Mouse (Mus musculus) adipocyte (in vitro differentiated cells): ENCODE results near the gene Tcea2.

Experiments used
- DNase-seq: peaks from one replicate; pipeline ENCODE4 v3.0.0-alpha.2; 2016; ENCODE audit warnings: low spot score

Gene Tcea2

DNA sequence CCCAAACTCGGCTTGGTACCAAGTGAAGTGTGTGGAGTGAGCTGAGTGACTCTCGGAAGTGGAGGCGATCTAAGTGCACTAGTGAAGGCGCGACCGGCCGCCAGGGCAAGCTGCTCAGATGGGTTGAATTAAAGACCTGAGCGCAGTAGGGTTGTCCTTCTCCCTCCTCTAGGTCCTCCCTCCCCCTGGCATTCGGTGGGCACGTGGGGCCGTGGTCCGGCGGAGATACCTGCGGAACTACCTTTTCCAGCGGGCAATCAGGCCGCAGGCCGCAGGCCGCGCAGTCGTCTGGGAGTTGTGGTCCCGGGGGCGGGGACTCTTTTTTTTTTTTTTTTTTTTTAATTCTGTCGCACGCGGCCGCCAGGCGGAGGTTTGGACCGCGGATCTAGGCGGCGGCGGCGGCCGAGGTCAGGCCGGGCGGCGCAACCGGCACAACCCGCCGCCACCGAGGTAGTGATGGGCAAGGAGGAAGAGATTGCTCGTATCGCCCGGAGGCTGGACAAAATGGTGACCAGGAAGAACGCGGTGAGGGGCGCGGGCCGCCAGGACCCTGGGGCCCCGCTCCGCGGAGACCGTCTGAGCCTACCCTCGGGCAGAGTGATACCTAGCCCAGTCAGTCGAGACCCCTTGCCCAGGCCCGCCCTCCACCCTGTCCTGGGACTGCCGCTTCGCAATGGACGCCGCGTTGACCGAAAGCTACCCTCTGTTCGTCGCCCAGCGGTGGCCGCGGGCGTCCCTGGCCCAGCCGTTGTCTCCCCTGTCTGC is at the start of gene Tcea2:
Gene Tcea2, plus strand, starts transcription at position 360 of the 765 bp plus-strand sequence.
- peak; percentile 81 for DNase-seq

DNA sequence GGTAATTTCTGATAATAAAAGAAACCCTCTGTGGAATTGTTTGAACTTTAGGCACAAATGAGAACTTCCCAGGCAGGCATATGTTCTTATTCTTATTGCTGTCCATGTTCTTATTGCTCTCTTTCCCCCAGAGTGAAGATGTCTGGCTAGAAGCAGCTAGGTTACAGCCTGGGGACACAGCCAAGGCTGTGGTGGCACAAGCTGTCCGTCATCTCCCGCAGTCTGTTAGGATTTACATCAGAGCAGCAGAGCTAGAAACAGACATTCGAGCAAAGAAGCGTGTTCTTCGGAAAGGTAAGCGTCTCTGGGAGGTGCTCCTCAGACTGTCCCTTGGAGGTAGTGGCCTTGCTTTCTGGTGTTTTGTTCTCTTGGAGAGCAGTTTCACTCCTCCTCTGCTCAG is 47.5 kb upstream of the Tcea2 start:
- DNase-seq, result no peak

DNA sequence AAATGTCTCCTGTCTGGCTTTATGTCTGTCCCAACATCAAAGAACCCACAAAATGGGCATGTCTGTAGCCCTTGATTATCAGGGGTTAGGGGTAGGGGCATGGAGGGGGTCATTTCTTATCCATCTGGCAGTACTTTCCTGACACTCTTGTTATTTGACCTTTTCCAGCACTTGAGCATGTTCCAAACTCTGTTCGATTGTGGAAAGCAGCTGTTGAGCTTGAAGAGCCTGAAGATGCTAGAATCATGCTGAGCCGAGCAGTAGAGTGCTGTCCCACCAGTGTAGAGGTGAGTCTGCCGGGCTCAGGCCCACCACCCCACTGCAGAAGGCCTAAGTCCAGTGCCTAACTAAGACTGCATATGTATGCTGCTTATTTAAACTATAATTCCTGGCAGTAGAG is 44.2 kb upstream of the Tcea2 start:
- no peak for DNase-seq

DNA sequence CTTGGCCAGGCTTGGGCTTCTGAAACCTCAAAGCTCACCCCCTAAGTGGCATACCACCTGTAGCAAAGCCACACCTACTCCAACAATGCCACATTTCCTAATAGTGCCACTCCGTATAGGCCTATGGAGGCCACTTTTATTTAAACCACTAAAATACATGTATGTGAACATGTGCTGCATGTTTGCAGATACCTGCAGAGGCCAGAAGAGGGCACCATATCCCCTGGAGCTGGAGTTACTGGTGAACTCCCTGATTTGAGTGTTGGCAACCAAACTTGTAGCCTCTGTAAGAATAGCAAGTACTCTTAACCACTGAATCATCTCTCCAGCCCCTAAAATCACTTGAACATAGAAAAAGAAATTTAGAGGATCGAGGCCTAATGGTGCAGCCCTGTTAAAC is 35.7 kb upstream of the Tcea2 start:
- peak; percentile 60 for DNase-seq

DNA sequence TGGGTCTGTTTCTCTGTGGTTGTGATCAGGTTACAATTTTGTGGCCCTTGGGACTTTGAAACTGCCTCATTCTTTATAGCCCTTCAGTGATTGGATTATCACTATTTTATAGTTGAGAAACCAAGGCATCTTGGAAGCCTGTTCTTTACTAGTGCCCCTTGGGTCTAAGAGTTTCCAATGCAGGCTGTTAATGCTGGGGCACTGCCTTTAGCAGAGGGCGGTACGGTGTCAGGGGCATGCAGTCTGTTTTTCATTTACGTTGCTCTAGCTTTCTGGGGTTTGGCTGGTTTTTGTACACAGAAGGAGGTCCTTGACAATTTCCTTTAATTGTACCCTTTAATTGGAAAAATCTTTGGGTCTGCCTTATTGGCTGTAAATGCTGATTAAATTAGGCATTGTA is 34.4 kb upstream of the Tcea2 start:
- DNase-seq, result no peak

DNA sequence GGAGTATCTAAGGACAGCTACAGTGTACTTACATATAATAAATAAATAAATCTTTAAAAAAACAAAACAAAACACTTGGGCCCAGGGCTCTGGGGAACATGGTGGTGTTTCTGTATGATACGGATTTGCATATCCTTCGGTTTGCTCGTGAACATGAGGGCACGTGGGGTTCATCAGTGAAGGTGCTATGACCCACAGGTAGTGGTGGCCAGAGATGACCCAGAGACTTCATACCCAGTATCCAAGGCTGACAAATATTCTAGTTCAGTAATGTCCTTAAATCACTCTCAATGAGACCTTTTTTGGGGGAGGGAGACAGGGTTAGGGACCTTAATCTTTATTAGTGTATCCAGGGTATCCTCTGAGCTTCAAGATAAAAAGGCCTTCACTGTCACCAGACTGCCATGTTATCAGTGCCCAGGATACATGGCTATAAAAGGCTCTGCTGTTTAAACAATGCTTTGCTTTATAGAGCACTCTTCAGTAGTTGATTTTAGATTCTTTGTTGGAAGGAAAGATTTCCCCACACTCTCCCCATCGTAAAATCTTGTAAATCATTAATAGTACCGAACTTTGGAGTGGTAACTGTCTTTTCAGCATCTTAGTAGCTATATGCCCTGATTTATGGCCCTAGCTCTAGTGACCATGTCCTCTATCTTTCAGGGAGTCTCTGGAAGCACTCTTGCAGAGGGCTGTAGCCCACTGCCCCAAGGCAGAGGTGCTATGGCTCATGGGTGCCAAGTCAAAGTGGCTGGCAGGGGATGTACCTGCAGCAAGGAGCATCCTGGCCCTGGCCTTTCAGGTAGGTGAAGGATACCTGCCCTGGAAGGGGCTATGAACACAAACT is 33.3 kb upstream of the Tcea2 start:
- DNase-seq, result no peak

DNA sequence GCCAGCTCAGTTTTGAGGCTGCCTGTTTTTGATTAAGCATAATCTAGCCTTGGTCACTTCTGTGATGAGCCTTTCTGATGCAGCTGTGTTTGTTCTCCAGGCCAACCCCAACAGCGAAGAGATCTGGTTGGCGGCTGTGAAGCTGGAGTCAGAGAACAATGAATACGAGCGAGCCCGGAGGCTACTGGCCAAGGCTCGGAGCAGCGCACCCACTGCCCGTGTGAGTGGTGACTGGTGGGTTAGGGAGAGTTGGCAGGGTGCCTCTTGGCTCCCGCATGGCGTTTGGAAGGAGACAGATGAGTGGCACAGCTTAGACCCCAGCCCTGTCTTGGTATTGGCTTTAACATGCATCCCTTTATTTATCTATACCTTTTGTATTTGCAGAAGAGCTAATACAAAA is 31.2 kb upstream of the Tcea2 start:
- DNase-seq, result no peak

DNA sequence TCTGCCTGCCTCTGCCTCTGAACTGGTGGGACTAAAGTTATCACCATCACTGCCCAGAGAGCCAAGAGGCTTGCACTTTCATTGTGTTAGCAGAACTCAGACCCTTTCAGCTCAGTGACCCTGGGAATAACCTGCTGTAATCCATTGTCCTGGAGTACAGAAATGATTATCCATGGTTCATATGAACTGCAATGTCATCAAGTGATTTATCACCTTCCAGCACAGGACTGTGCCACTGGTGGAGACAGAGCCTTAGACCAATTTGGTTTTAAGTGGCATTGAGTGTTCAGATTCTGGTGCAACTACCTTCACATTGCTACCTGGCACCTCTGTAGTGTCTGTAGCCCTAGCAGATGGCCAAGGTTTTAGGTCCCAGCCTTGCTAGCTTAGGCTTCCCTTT is 27.0 kb upstream of the Tcea2 start:
- no peak for DNase-seq

DNA sequence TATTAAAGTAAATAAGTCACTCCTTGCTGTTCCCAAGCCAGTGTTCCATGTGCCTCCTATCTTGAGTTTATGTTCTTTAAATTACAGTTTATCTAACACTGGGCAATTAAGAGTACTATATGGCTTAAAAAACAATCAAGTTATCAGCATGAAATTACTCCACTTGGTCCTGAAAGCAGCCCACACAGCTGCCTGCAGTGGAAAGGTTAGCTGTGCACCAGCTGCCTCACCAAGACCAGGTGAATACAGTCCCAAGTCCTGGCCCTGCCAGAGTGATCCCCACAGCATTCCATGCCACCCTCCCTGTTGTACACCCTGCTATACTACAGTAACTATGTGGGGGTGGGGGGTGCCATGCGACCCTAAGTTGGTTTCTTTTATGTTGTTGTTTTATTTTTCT is 26.6 kb upstream of the Tcea2 start:
- no peak for DNase-seq

DNA sequence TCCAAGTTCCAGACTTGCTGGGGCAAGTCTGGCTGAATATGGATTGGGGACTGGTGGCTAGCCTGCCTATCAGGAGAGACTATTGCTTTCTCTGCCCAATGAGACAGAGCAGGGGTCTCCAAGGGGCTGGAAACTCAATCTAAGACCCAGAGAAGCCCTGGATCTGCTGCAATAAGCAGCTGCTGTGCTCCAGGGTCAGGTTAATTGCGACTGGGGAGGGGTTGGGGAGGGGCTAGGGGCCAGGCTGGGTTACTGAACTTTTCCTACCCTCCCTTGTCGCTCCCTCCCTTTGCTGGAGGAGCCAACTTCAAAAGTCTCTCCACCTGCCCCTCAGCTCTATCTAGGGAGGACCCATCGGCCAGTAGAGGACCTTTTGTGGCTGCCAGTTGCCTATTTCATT is 23.4 kb upstream of the Tcea2 start, which contains the start of gene Gm29797:
Gene Gm29797, plus strand, starts transcription at position 301 of the 400 bp plus-strand sequence.
- DNase-seq, result no peak

DNA sequence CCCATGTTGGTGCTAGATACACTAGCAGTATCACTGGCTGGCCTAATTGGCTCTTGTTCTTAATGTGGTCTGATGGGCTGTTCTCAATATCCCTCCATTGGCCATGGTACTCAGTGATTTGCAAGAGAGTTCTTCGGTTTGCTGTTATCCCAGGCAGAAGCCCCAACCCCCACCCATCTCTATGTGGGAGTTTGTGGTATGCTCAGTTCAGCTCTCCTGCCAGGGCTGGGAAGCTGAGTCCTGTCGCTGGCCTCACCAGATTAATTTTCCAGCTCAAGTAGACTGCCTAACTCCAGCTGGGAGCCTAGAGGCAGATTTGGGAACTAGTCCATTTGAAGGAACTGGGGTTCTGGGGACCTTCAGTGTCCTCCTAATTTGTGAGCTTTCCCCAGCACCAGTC is 22.7 kb upstream of the Tcea2 start:
- no peak for DNase-seq

DNA sequence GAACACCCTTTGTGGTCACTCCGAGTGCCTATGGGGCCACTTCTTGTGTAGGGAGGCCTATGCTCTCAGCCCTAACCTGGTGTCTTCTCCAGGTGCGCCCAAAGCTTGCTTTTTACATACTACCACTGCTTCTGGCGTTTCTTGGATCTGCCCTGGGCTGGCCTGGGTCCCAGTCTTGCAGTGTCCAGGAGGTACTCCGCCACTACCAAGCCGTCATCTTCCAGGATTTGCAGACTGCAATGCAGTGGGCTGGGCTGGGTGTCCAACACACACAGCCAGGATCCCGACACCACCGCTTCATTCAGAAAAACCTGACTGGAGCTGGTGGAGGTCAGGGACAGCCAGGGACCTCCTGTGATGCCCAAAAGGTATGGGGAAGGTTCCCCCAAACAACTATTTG is 21.6 kb upstream of the Tcea2 start:
- DNase-seq, result no peak

DNA sequence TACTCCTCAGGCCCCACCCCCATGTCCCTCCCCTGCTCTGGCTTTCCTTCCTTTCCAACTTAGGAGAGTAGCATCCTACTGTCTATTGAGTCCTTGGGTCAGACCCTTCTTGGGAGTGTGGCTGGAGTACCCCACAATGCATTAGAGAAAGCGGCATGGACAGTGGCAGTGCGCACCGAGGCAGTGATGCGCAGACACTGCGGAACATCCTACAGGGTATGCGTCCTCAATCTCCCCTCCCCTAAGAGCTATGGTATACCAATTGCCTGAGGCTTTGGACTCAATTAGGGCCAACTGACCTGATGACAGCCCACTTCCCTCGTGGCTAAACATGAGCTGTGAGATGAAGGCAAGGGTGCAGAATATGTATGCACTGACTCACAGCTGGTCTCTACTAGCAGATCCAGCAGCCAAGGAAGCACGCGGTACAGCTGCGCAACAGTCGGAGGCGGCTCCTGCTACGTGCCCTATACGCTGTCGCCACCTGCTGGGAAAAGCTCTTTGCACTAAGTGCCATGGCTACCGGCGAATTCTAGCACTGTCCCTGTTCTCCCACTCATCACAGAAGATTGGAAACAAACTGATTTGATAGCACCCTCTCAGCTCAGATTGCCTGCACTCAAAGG is 21.1 kb upstream of the Tcea2 start:
- DNase-seq, result no peak

DNA sequence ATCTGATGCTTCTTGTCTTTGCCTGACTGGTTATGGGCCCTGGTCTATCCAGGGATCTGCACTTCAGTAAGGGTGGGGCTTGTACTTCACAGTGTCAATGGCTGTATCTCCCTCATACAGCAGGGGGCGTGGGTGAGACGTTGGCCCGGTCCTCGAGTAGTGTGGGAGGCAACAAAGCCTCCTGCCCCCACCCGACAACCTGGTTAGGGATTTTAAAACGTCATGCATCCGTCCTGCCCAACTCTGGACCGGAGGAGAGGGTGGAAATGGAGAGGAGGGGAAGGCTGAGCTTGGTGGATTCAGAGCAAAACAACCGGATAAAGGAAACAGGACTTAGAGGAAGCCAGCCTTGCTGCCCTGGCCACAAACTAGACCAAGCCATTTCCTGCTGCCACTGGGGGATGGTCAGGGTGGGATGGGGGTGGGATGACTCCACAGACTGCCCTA is 20.5 kb upstream of the Tcea2 start:
- peak; percentile 52 for DNase-seq

DNA sequence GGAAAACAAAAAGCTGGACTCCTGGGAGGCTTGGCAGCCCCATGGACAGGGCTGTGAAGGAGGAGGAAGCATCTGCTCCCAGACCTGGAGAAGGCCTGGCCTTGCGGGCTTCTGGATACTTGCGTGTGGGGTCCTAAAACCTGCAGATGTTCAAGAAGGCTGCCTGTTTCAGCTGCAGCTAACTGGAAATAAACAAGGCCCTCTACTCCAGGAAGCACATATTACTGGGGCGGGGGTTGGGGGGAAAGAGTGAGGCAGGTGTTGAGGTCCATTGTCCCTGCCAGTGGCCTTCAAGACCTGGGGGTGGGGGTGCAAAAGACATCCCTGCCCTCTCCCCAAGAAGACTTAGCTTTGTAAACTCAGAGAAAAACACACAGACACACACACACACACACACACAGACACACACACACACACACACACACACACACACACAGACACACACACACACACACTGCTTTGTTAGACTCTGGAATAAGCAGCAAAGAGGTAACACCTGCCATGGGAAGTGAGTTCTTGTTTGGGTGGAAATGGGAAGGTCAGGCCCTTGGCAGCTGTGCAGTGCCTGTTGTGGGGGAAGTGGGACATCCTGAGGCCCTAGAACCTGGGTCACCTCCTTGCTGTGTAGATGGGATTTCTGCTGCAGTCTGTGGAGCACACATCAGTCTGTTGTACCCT is 17.4 kb upstream of the Tcea2 start:
- no peak for DNase-seq

DNA sequence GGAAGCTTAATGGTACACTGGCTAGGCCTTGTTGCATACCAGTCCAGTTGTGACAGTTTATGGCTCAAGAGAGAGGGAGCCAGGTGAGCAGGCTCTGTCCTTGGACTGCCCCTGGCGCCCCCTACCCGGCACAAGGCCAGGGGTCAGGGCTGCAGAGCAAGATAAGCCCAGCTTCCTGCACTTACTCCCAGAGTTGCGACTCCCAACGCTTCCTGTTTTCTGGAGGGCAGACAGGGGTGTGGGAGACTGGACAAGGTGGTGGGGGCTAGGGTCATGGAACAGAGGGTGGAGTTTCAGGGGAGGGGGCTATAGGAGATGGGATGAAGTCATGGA is 16.8 kb upstream of the Tcea2 start:
- DNase-seq, result no peak

DNA sequence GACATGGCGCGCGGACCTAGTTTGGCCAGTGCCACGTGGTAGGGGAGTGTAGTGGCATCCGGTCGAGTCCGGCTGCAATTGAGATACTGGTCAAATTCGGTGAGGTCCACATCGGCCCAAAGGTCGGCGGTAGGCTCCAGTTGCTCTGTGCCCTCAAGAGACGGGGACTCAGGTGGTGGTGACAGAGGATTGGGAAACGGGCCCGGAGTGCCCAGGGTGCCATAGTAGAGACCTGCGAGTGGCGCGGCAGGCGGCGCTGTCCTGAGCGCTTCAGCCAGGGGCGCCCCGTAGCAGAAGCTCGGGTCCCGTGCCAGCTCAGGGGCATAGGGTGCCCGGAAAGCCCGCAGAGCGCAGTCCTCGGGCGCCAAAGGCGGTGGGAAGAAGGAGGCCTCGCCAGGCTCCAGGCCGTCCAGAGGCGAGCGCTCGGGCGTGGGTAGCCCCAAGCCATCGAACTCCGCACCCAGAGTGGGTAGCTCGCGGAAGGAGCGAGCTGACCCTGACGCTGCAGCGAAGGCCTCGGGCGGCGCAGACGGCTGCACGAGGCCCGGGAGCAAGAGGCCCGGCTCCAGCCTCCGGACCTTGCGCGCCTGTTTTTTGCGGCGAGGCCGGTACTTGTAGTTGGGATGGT is 9.7 kb upstream of the Tcea2 start:
- DNase-seq, result no peak

DNA sequence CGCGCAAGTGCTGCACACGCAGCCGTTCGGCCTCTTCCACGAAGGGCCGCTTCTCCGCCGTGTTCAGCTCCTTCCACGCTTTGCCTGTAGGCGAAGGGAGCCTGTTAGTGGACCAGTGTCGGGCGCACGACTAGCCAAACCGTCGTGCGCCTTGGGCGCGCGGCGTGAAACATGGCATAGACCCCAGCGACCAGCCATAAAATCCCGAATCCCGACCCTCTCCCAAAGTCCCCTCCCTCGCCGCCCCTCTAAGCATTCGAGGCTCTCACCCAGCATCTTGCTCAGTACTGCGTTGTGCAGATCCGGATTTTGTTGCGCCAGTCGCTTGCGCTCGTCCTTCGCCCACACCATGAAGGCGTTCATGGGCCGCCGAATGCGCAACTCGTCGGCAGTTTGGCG is 9.2 kb upstream of the Tcea2 start:
- DNase-seq, result no peak

DNA sequence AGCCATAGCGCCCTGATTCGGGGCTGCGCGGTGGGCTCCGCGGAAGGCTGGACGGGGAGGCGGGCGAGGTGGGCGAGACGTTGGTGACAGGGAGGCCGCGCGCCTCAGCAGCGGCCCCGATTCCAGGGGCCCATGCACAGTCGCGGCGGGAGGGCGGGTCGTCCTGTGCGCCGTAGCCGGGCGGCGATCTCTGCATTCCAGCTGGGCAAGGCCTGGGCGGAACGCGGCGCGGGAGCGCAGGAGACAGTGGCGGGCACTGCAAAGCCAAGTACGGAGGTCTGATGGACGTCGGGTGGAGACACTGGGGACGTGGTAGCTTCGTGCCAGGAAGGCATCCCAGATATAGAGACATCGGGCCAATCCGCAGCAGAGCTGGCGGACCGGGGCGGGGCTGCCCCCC is 8.8 kb upstream of the Tcea2 start, which contains the start of gene Sox18:
Gene Sox18, minus strand, starts transcription at position 315 of the 400 bp plus-strand sequence.
- DNase-seq, result no peak

DNA sequence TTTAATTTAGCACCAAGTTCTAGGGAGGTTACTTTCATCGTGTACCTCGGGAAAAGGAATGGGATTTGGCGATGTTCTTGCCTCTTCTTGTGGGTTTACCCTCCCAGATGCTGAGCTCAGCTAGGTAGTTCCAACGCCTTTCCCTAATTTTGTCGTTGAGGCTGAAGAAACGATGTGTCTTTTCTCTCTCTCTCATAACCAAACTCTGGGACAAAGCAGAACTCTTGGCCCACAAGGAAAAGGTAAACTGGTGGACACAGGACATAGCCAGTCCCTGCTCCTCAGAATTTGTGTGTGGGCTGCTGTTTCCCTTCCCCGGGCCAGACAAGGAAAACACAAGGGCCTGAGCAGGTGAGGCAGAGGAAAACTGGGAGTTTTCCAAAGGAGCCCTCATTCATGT is 8.1 kb upstream of the Tcea2 start:
- no peak for DNase-seq

DNA sequence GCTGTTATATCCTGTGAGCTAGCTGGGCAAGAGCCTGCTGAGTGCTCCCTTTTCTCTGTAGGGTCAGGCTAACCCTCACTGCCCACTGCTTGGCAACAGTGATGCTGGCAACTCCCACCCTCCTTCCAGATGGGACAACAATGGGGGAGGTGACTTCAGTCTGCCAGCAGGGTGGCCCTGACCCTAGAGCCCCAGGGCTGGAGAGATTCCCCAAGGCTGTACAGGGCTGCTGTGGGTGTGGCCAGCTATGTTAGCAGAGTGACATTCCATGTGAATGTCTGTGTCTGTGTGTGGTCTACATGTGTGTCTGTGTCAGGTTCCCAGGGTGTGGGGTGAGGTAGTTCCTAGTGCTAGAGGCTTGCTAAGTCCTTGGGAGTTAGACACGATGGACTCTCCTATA is 6.6 kb upstream of the Tcea2 start:
- peak; percentile 26 for DNase-seq

DNA sequence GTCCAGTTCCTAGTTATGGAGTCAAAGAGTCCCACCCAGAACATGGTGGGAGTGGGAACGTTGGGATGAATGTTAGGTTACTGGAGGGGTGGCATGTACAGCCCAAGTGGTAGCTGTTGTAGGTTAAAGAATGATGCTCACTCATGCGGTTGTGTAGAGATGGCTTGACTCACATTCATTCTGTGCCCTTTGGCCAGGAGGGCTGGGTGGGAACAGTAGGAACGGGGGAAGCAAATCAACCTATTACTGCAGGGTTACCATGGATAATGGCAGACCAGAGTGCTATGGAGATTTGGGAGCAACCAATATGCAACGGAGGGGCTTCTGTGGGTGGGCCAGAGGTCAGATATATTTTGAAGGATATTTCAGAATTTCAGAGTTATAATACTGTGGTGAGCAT is 5.2 kb upstream of the Tcea2 start:
- DNase-seq, result no peak
